Mouse (Mus musculus) heart, embryonic 12.5 days (tissue): ENCODE measurements around the gene Gm35549. TPM values are rescaled to one million over a fixed set of nuclear protein-coding genes. Genes with fewer than 3 reads are reported as not detected.

Experiments
- polyA plus RNA-seq: library from polyadenylated mRNA; unstranded; fragments of >200 nt; fragmentation: Nextera tagmentation; extraction: Ambion mirVana; gene quantifications from 2 replicates; pipeline ENCODE4 v1.2.1, GENCODE M21; 2016

The Gm35549 gene
- polyA plus RNA-seq, 1 experiment from 2014 or later: not detected

Other genes with a start within 250 kb of the Gm35549 start
- gene Topaz1, start 96.7 kb downstream of the Gm35549 start, polyA plus RNA-seq: not detected in 2 replicates
- 4.6 and 5.5 TPM in 2 replicates for gene Tcaim, start 38.5 kb downstream of the Gm35549 start, polyA plus RNA-seq
- gene Zfp445, start 22.0 kb upstream of the Gm35549 start, polyA plus RNA-seq: 59.0 and 60.3 TPM in 2 replicates
- gene Zkscan7, start 41.6 kb upstream of the Gm35549 start, polyA plus RNA-seq: 2.5 and 2.8 TPM in 2 replicates
- 12.0 and 14.0 TPM in 2 replicates for gene Zfp105, start 79.0 kb upstream of the Gm35549 start, polyA plus RNA-seq
- gene 1110059G10Rik, start 107.0 kb upstream of the Gm35549 start, polyA plus RNA-seq: 21.8 and 23.2 TPM in 2 replicates
- gene Kif15, start 107.0 kb upstream of the Gm35549 start, polyA plus RNA-seq: 27.5 and 32.6 TPM in 2 replicates
- gene Tmem42, start 177.3 kb upstream of the Gm35549 start, polyA plus RNA-seq: 16.8 and 18.7 TPM in 2 replicates
- 0.33 and 0.60 TPM in 2 replicates for gene Tgm4, start 190.7 kb upstream of the Gm35549 start, polyA plus RNA-seq